Mouse (Mus musculus): ENCODE measurements around the gene Umps.

- TF ChIP-seq EP300 (IDR thresholded peaks at IDR 0.05; ENCODE audit: low read depth) (no peak), CTCF (IDR thresholded peaks at IDR 0.05; ENCODE audit: low read depth) (no peak)
Observed at GRCm38 (mm10) chr16:33983712-33984111, 16.9 kb upstream of the Umps start.
